Mouse (Mus musculus): ENCODE measurements around the gene Gpm6a. TPM values are rescaled to one million over a fixed set of nuclear protein-coding genes. Genes with fewer than 3 reads are reported as not detected.
"Not testable (repeated sequence)": the region's sequence is repeated elsewhere in the genome, so short reads cannot be mapped to it uniquely, and the experiment has no call there.

Gene Gpm6a
- polyA plus RNA-seq, 1 experiment from 2014 or later = 1.3 TPM

DNA sequence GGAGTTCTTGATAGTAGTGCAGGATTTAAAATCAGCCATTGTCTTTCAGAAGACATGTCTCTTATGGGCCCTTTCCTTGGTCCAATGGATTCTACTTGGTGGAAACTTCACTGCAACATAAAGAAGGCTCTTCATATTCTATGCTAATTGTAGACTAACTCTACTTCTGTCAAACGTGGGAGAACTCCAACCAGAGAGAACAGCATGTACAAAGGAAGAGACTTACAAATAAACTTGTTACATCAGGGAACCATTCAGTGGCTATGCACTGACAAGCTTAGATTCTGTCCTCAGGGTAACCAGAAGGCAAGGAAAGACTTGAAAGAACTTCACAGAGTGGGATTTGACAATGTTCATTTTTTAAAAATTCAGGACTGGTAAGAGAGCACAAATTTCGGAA lies 48.3 kb downstream of the Gpm6a start:
- DNase-seq (ENCODE audit: low spot score) = no peak

DNA sequence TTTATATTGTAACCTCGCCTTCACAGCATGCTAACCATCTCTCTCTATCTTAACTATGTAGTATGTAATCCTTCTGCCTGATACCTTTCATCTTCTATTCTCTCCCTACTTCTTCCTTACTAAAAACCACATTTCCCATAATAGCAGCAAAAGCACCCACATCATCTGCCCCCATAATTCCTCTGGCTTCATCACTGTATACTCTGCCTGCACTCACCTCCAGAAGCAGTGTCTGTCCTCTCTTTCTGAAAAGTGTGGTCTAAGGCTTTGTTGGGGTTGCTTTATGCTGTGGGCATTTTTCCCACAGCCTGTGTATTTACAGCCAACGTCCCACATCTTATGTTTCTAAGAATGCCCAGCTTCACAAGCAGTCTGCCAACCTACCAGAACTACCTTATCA lies 57.6 kb downstream of the Gpm6a start:
- no peak for DNase-seq (ENCODE audit: low spot score)

GRCm38 (mm10) chr8:55017071-55017470 lies 62.4 kb downstream of the Gpm6a start:
- no peak for DNase-seq (ENCODE audit: low spot score)

- no peak for DNase-seq (ENCODE audit: low spot score)
These were observed 71.4 kb downstream of the Gpm6a start for GRCm38 (mm10) chr8:55025851-55026660.

GRCm38 (mm10) chr8:55026661-55027000 lies 72.0 kb downstream of the Gpm6a start:
- DNase-seq (ENCODE audit: low spot score) = no peak

DNA sequence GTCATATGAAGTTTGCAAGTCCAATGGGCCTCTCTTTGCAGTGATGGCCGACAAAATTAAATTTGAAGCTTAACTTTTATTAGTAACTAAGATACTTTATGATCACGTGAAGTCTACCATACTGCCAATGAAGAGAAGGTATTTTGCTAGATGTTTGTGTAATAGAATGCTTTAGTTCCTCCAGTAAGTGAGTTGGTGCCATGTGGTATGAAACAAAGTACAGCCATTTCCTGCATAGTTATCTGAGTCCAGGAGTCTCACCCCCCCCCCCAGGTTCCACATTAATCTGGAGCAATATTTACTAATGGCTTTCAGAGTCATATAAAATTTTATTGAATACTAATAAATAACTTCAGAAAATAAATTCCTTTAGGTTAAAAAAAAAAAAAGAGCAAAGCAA lies 73.7 kb downstream of the Gpm6a start:
- no peak for DNase-seq (ENCODE audit: low spot score)

GRCm38 (mm10) chr8:55031099-55031498 lies 76.5 kb downstream of the Gpm6a start:
- no peak for DNase-seq (ENCODE audit: low spot score)

- no peak for DNase-seq (ENCODE audit: low spot score)
These were observed 79.7 kb downstream of the Gpm6a start for GRCm38 (mm10) chr8:55034309-55034708.

GRCm38 (mm10) chr8:55035416-55035815 lies 80.8 kb downstream of the Gpm6a start:
- DNase-seq (ENCODE audit: low spot score) = no peak

GRCm38 (mm10) chr8:55042955-55043354 lies 88.3 kb downstream of the Gpm6a start:
- no peak for DNase-seq (ENCODE audit: low spot score)

DNA sequence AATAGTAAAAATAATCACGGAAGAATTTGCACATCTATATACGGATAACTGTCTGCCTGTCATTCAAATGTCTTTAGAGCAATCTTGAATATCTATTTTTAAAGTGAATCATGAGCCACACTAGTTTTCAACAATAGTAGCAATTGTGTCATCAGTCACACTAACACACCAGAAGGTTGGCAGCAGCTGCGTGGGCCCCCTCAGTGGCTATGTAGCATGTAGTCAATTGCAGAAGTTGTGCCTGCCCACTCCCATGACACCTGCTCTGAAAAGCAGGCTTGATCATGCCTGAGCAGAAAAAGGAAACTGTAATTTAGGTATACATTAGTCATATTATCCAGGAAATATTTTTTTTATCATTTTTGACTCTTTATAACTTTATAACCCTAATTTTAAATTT lies 93.8 kb downstream of the Gpm6a start:
- no peak for DNase-seq (ENCODE audit: low spot score)

GRCm38 (mm10) chr8:55049979-55050378 lies 95.3 kb downstream of the Gpm6a start:
- no peak for DNase-seq (ENCODE audit: low spot score)

DNA sequence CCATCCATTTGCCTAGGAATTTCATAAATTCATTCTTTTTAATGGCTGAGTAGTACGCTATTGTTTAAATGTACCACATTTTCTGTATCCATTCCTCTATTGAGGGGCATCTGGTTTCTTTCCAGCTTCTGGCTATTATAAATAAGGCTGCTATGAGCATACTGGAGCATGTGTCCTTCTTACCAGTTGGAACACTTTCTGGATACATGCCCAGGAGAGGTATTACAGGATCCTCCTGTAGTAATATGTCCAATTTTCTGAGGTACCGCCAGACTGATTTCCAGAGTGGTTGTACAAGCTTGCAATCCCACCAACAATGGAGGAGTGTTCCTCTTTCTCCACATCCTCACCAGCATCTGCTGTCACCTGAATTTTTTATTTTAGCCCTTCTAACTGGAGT lies 114.2 kb downstream of the Gpm6a start:
- DNase-seq (ENCODE audit: low spot score) = not testable (repeated sequence)

DNA sequence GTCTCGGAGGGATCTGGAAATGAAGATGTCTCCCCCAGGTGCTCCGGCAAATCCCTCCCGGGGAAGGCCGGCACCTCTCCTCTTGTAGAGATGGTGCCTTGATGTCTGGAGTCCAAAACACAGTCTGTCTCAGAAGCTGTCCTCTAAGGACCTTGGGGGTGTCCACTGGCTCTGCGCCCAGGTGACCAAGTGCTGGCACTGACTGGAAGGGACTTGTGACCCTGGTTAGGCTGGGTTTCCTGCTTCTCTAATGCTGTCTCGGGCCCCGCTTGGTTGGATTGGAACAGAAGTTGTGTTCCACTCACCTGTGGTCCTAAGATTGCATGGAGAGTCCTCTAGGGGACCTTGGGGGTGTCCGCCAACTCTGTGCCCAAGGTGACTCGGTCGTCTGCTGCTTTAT lies 118.8 kb downstream of the Gpm6a start:
- DNase-seq (ENCODE audit: low spot score) = no peak

DNA sequence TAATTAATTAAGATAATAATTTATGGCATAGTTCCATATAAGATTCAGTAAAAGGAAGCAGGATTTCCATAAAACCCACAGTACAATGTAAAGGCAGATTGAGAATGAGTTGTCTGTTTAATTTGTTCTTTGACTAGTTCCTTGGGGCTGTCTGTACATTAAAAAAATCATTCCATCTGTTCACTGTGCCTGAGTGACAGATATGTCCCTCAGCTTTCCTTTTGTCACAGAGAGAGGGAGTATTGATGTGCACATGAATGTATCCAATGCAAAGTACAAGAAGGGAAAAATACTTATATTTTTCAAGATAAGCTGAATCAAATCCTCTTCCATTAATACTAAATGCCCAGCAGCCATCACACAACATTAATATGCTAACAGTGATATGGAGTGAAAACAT lies 147.6 kb downstream of the Gpm6a start:
- no peak for DNase-seq (ENCODE audit: low spot score)

GRCm38 (mm10) chr8:55103065-55103464 lies 148.4 kb downstream of the Gpm6a start:
- DNase-seq (ENCODE audit: low spot score) = no peak

DNA sequence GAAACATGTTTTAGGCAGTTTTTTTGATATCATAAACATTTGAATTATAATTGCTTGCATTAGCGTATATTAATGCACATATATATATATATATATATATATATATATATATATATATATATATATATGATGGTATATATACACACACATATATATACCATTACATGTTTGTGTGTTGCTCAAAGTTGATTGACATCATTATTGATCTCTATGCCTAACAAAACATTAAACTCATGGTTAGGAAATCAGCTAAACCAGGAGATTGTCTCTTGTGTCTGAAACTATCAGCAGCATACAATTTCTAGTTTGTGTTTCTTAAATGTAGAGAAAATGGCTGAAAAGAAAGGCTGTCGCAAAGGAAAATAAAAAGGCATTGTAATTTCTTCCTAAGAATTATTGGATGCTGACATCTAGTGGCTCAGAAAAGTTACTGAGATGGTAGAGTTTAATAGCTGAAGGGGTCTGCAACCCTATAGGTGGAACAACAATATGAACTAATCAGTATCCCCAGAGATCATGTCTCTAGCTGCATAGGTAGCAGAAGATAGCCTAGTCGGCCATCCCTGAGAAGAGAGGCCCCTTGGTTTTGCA lies 149.3 kb downstream of the Gpm6a start:
- no peak for DNase-seq (ENCODE audit: low spot score)

Other genes with a start within 250 kb of the Gpm6a start
- gene Wdr17, start 67.7 kb upstream of the Gpm6a start, polyA plus RNA-seq (2015; fragmentation: Nextera tagmentation; extraction: Ambion mirVana) = 0.24 TPM in 1 of 2 replicates, not detected in the other

All from thymus, postnatal 0 days (tissue).